Mouse (Mus musculus) bone marrow, adult 2 months (tissue): ENCODE results near the gene Timm29.
A peak's percentile ranks its signal among the peaks of the same experiment; 100 is the strongest.

Experiments used
- CTCF ChIP-seq: fragments of 200-500 bp; IDR thresholded peaks from 2 replicates; pipeline ENCODE4 v1.5.1; 2011; ENCODE audit warnings: low read length, control low read depth; ENCODE audit not compliant: control insufficient read depth, insufficient read depth
- POLR2A ChIP-seq: fragments of 200-500 bp; IDR thresholded peaks from 2 replicates; pipeline ENCODE4 v1.6.1; 2011; ENCODE audit warnings: low read depth, mild to moderate bottlenecking, control low read depth, low read length, borderline replicate concordance; ENCODE audit not compliant: control insufficient read depth

GRCm38 (mm10) chr9:21626571-21626970 is 34.0 kb downstream of the Timm29 start:
- TF ChIP-seq CTCF = peak; percentile 24; the same call in 1 of the 2 replicates
- no peak for TF ChIP-seq POLR2A
